Mouse (Mus musculus) E14TG2a.4 (cell line): ENCODE data around the gene Myo10.

Experiments used
- CTCF ChIP-seq: conservative IDR thresholded peaks from 2 replicates; pipeline ENCODE4 v1.5.1; 2014; ENCODE audit warnings: low read length
- NANOG ChIP-seq: IDR thresholded peaks from 2 replicates; pipeline ENCODE4 v1.6.1; 2014; ENCODE audit warnings: borderline replicate concordance, low read length, mixed read lengths

- peak; percentile 39 for TF ChIP-seq CTCF
- TF ChIP-seq NANOG = no peak
Observed at GRCm38 (mm10) chr15:25731053-25731452, 108.7 kb downstream of the Myo10 start.
